Mouse (Mus musculus): Measurements from ENCODE around the gene Numb. TPM values are rescaled to one million over a fixed set of nuclear protein-coding genes. Genes with fewer than 3 reads are reported as not detected.
"Not testable (repeated sequence)": the region's sequence is repeated elsewhere in the genome, so short reads cannot be mapped to it uniquely, and the experiment has no call there.

Numb gene
- polyA plus RNA-seq, 1 experiment, result 11.2 TPM

DNA sequence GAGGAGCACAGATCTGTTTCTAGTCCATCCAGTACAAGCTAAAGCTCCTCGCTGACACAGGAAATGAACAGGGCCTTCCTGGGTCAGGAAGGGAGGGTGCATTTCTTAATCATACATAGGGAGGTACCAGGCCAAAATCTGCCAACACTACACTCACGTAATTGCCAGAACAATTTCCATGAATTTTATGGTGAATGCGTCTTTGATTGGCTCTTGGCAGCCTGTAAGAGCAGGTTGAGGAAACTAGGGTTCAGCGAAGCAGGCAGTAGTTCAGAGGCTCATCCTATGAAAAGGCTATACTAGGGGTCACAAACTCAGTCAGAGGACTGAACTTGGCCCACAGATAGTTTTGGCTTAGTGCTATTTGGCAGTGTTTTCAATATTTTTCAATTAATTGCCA, 18.3 kb upstream of the Numb start:
- H3K4me3 ChIP-seq (ENCODE audit: insufficient read depth, poor library complexity, severe bottlenecking), result no peak overlapping the region
- TF ChIP-seq CEBPB (IDR thresholded peaks at IDR 0.05; ENCODE audit: low read depth) (no peak), MYOG (IDR thresholded peaks at IDR 0.05; ENCODE audit: control insufficient read depth, extremely low read depth, insufficient read length) (no peak), CTCF (IDR thresholded peaks at IDR 0.05; ENCODE audit: control insufficient read depth, insufficient read depth, insufficient read length) (no peak), MAX (IDR thresholded peaks at IDR 0.05) (no peak), FOSL1 (IDR thresholded peaks at IDR 0.05; ENCODE audit: insufficient read depth, low read length, poor library complexity, severe bottlenecking) (no peak), USF1 (IDR thresholded peaks at IDR 0.05; ENCODE audit: low read depth) (no peak), MYOD1 (IDR thresholded peaks at IDR 0.05; ENCODE audit: control insufficient read depth, insufficient read length, low read depth) (no peak)
- H3K27me3 ChIP-seq (ENCODE audit: control insufficient read depth, insufficient read depth, insufficient read length), result no peaks in the 10 kb centered on the region
- no peaks in the 10 kb centered on the region for H3K79me3 ChIP-seq (ENCODE audit: low read depth)
- H3K79me2 ChIP-seq (ENCODE audit: control insufficient read depth, insufficient read depth), result no peaks in the 10 kb centered on the region
- no peaks in the 10 kb centered on the region for H3K36me3 ChIP-seq (ENCODE audit: control insufficient read depth, insufficient read depth)
- H3ac ChIP-seq (ENCODE audit: control insufficient read depth, insufficient read length, low read depth), result no peak overlapping the region

DNA sequence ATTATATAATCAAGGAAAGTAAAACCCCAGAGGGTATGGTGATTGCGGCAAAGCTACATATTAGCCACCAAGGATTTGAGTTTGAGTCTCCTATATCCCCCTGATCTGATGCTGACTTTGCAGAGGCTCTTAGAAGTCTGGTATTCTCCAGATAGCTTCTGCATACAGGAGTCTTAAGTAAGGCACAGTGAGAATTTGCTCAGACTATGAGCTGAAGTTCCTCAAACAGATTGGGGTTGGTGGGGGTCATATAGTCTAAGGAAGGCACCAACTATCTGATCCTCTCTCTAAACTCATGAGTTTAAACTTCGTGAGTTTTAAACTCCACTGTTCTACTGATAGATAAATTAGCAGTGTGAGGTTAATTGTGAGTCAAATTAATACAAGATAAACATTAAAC, 17.6 kb upstream of the Numb start:
- no peaks in the 10 kb centered on the region for H3K36me3 ChIP-seq (ENCODE audit: control insufficient read depth, insufficient read depth)
- no peaks in the 10 kb centered on the region for H3K79me2 ChIP-seq (ENCODE audit: control insufficient read depth, insufficient read depth)
- H3ac ChIP-seq (ENCODE audit: control insufficient read depth, insufficient read length, low read depth), result no peak overlapping the region
- TF ChIP-seq MYOD1 (IDR thresholded peaks at IDR 0.05; ENCODE audit: control insufficient read depth, insufficient read length, low read depth) (no peak), CEBPB (IDR thresholded peaks at IDR 0.05; ENCODE audit: low read depth) (no peak), CTCF (IDR thresholded peaks at IDR 0.05; ENCODE audit: control insufficient read depth, insufficient read depth, insufficient read length) (no peak), FOSL1 (IDR thresholded peaks at IDR 0.05; ENCODE audit: insufficient read depth, low read length, poor library complexity, severe bottlenecking) (no peak), MYOG (IDR thresholded peaks at IDR 0.05; ENCODE audit: control insufficient read depth, extremely low read depth, insufficient read length) (no peak), USF1 (IDR thresholded peaks at IDR 0.05; ENCODE audit: low read depth) (no peak), MAX (IDR thresholded peaks at IDR 0.05) (no peak)
- H3K27me3 ChIP-seq (ENCODE audit: control insufficient read depth, insufficient read depth, insufficient read length), result no peaks in the 10 kb centered on the region
- H3K79me3 ChIP-seq (ENCODE audit: low read depth), result no peaks in the 10 kb centered on the region
- no peak overlapping the region for H3K4me3 ChIP-seq (ENCODE audit: insufficient read depth, poor library complexity, severe bottlenecking)

DNA sequence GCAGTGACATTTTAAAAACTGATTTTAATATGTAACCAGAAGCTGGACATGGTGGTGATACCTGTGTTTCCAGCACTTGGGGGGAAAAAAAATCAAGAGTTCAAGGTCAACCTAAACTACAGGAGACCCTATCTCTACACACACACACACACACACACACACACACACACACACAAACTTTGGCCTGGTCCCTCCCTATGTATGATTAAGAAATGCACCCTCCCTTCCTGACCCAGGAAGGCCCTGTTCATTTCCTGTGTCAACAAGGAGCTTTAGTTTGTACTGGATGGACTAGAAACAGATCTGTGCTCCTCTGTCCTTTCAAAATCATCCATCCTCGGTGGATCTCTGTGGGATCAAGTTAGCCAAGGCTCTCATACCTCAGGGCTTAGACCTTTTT, 16.9 kb upstream of the Numb start:
- H3K27me3 ChIP-seq (ENCODE audit: control insufficient read depth, insufficient read depth, insufficient read length); H3K79me3 ChIP-seq (ENCODE audit: low read depth); H3K4me3 ChIP-seq (ENCODE audit: insufficient read depth, poor library complexity, severe bottlenecking); H3K79me2 ChIP-seq (ENCODE audit: control insufficient read depth, insufficient read depth); H3K36me3 ChIP-seq (ENCODE audit: control insufficient read depth, insufficient read depth); H3ac ChIP-seq (ENCODE audit: control insufficient read depth, insufficient read length, low read depth): not testable (repeated sequence)

DNA sequence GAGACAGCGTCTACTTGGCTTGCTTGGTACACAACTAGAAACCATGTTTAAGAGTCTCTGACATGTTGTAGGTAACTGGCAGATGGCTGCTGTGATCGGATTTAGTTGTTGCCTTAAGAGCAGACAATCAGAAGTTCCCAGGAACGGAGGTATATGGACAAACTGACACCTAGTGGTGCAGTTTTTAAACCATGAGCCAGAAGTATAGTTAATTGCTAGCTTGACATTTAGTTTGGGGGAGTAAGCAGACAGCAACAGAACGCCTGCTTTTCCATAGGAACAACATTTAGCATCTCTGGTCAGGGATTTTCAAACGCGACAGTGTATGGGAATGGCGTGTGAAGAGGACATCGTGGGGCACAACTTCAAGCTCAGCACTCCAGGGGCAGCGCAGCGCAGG, 15.9 kb upstream of the Numb start:
- no peaks in the 10 kb centered on the region for H3K27me3 ChIP-seq (ENCODE audit: control insufficient read depth, insufficient read depth, insufficient read length)
- no peaks in the 10 kb centered on the region for H3K79me2 ChIP-seq (ENCODE audit: control insufficient read depth, insufficient read depth)
- H3ac ChIP-seq (ENCODE audit: control insufficient read depth, insufficient read length, low read depth), result no peak overlapping the region
- no peaks in the 10 kb centered on the region for H3K36me3 ChIP-seq (ENCODE audit: control insufficient read depth, insufficient read depth)
- H3K79me3 ChIP-seq (ENCODE audit: low read depth), result no peaks in the 10 kb centered on the region
- no peak for TF ChIP-seq FOSL1 (IDR thresholded peaks at IDR 0.05; ENCODE audit: insufficient read depth, low read length, poor library complexity, severe bottlenecking)
- TF ChIP-seq CEBPB (IDR thresholded peaks at IDR 0.05; ENCODE audit: low read depth), result no peak
- TF ChIP-seq USF1 (IDR thresholded peaks at IDR 0.05; ENCODE audit: low read depth), result no peak
- TF ChIP-seq CTCF (IDR thresholded peaks at IDR 0.05; ENCODE audit: control insufficient read depth, insufficient read depth, insufficient read length), result no peak
- no peak for TF ChIP-seq MYOG (IDR thresholded peaks at IDR 0.05; ENCODE audit: control insufficient read depth, extremely low read depth, insufficient read length)
- no peak for TF ChIP-seq MAX (IDR thresholded peaks at IDR 0.05)
- no peak for TF ChIP-seq MYOD1 (IDR thresholded peaks at IDR 0.05; ENCODE audit: control insufficient read depth, insufficient read length, low read depth)
- H3K4me3 ChIP-seq (ENCODE audit: insufficient read depth, poor library complexity, severe bottlenecking), result no peak overlapping the region

DNA sequence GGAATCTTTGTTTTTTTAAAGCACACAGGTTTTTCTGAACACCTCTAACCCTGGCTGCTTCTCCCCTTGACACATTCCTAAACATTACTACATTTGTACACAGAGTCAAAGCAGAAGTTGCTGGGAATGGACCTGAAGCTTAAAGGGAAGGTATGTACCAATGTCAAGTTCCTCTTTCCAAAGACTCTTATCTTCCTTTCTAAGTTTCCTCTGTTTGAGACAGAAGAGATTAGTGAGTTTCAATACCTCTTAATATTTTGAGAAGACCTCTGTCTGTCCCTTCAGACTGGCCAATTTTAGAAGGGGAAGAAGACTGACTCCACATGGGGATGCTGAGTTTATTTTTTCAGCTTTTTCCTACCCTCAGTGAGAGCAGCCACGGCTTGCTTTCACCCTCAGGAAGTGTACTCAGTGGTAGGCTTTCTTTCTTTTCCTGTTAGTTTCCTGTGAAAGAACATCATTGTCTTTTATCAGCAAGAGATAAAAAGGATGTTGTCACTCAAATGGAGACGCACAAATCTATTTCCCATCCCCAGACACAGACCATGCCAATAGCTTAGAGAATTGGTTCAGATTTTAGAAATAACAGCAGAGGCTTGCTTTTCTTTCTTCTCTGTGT, 7.6 kb upstream of the Numb start:
- no peaks in the 10 kb centered on the region for H3K36me3 ChIP-seq (ENCODE audit: control insufficient read depth, insufficient read depth)
- no peaks in the 10 kb centered on the region for H3K79me2 ChIP-seq (ENCODE audit: control insufficient read depth, insufficient read depth)
- no peaks in the 10 kb centered on the region for H3K79me3 ChIP-seq (ENCODE audit: low read depth)
- no peaks in the 10 kb centered on the region for H3K27me3 ChIP-seq (ENCODE audit: control insufficient read depth, insufficient read depth, insufficient read length)
- no peak overlapping the region for H3K4me3 ChIP-seq (ENCODE audit: insufficient read depth, poor library complexity, severe bottlenecking)
- no peak for TF ChIP-seq FOSL1 (IDR thresholded peaks at IDR 0.05; ENCODE audit: insufficient read depth, low read length, poor library complexity, severe bottlenecking)
- TF ChIP-seq CTCF (IDR thresholded peaks at IDR 0.05; ENCODE audit: control insufficient read depth, insufficient read depth, insufficient read length), result no peak
- no peak for TF ChIP-seq MAX (IDR thresholded peaks at IDR 0.05)
- TF ChIP-seq CEBPB (IDR thresholded peaks at IDR 0.05; ENCODE audit: low read depth), result no peak
- TF ChIP-seq USF1 (IDR thresholded peaks at IDR 0.05; ENCODE audit: low read depth), result no peak
- H3ac ChIP-seq (ENCODE audit: control insufficient read depth, insufficient read length, low read depth), result no peak overlapping the region

DNA sequence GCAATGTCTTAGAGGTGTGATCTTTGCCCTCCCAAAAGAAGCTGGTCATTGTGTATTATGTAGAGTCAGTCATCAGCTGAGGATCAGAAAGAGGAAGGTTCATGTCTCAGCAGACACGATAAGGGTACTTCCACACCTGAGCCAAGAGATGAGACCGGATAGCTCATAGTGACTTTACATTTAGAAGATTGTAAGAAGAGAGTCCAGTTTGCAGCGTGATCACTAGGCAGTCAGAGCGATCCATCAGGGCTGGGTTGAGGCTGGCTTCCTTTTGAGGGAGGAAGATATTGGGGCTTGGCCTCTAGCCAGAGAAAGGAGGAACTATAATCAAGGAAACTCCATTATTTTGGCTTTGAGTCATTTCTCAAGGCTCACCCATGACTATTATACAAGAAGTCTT, 6.0 kb upstream of the Numb start:
- H3K79me2 ChIP-seq (ENCODE audit: control insufficient read depth, insufficient read depth), result no peaks in the 10 kb centered on the region
- H3K27me3 ChIP-seq (ENCODE audit: control insufficient read depth, insufficient read depth, insufficient read length), result no peaks in the 10 kb centered on the region
- H3ac ChIP-seq (ENCODE audit: control insufficient read depth, insufficient read length, low read depth), result no peak overlapping the region
- H3K4me3 ChIP-seq (ENCODE audit: insufficient read depth, poor library complexity, severe bottlenecking), result no peak overlapping the region
- H3K36me3 ChIP-seq (ENCODE audit: control insufficient read depth, insufficient read depth), result no peaks in the 10 kb centered on the region
- no peaks in the 10 kb centered on the region for H3K79me3 ChIP-seq (ENCODE audit: low read depth)
- no peak for TF ChIP-seq CEBPB (IDR thresholded peaks at IDR 0.05; ENCODE audit: low read depth)
- no peak for TF ChIP-seq MYOD1 (IDR thresholded peaks at IDR 0.05; ENCODE audit: control insufficient read depth, insufficient read length, low read depth)
- TF ChIP-seq CTCF (IDR thresholded peaks at IDR 0.05; ENCODE audit: control insufficient read depth, insufficient read depth, insufficient read length), result no peak
- TF ChIP-seq MYOG (IDR thresholded peaks at IDR 0.05; ENCODE audit: control insufficient read depth, extremely low read depth, insufficient read length), result no peak
- no peak for TF ChIP-seq USF1 (IDR thresholded peaks at IDR 0.05; ENCODE audit: low read depth)
- no peak for TF ChIP-seq MAX (IDR thresholded peaks at IDR 0.05)
- TF ChIP-seq FOSL1 (IDR thresholded peaks at IDR 0.05; ENCODE audit: insufficient read depth, low read length, poor library complexity, severe bottlenecking), result no peak
